Mouse (Mus musculus) duodenum, adult 2 months (tissue): Measurements from ENCODE around the gene Pick1. TPM values are rescaled to one million over a fixed set of nuclear protein-coding genes. Genes with fewer than 3 reads are reported as not detected.

Experiments
- polyA plus RNA-seq: library from polyadenylated mRNA; depleted of rRNA; stranded (reverse); fragments of >200 nt; gene quantifications from 2 replicates; pipeline ENCODE4 v1.2.3, GENCODE M21; 2012; ENCODE audit warnings: low replicate concordance; rRNA removed

Gene Pick1
- 26.4 and 32.8 TPM in 2 replicates for polyA plus RNA-seq

GRCm38 (mm10) chr15:79229058-79229821 is at the start of gene Pick1, which contains the start of gene Gm49486:
TSS of gene Pick1 (plus strand) at chr15:79229173.
TSS of gene Gm49486 (plus strand) at chr15:79229391.

GRCm38 (mm10) chr15:79254661-79255060 is 25.7 kb downstream of the Pick1 start, which contains the start of gene Slc16a8:
TSS of gene Slc16a8 (minus strand) at chr15:79254761.

GRCm38 (mm10) chr15:79285399-79285798 is 56.4 kb downstream of the Pick1 start, which contains the start of gene Baiap2l2:
TSS of gene Baiap2l2 (minus strand) at chr15:79285537.

Other genes starting within 250 kb of the Pick1 start
- gene H1f0, start 200.7 kb upstream of the Pick1 start, polyA plus RNA-seq = 146 and 201 TPM in 2 replicates
- gene Galr3, start 187.3 kb upstream of the Pick1 start, polyA plus RNA-seq = 8.1 and 19.3 TPM in 2 replicates
- 138 and 175 TPM in 2 replicates for gene Ankrd54, start 166.3 kb upstream of the Pick1 start, polyA plus RNA-seq
- gene Eif3l, start 154.0 kb upstream of the Pick1 start, polyA plus RNA-seq = 66.9 and 77.4 TPM in 2 replicates
- gene Micall1, start 120.3 kb upstream of the Pick1 start, polyA plus RNA-seq = 19.0 and 20.5 TPM in 2 replicates
- 39.5 and 50.7 TPM in 2 replicates for gene Polr2f, start 88.2 kb upstream of the Pick1 start, polyA plus RNA-seq
- 0.91 and 1.4 TPM in 2 replicates for gene 1700088E04Rik, start 87.9 kb upstream of the Pick1 start, polyA plus RNA-seq
- gene Sox10, start 63.9 kb upstream of the Pick1 start, polyA plus RNA-seq = 2.8 and 3.6 TPM in 2 replicates
- gene Gm49486, start 218 bp downstream of the Pick1 start, polyA plus RNA-seq = 0.09 TPM in 1 of 2 replicates, not detected in the other
- gene Slc16a8, start 25.6 kb downstream of the Pick1 start, polyA plus RNA-seq = 0.78 and 2.5 TPM in 2 replicates
- 360 and 593 TPM in 2 replicates for gene Baiap2l2, start 56.4 kb downstream of the Pick1 start, polyA plus RNA-seq
- gene Pla2g6, start 99.2 kb downstream of the Pick1 start, polyA plus RNA-seq = 40.2 and 50.6 TPM in 2 replicates
- 5.3 and 21.1 TPM in 2 replicates for gene Maff, start 117.4 kb downstream of the Pick1 start, polyA plus RNA-seq
- 97.5 and 100 TPM in 2 replicates for gene Tmem184b, start 174.4 kb downstream of the Pick1 start, polyA plus RNA-seq
- gene Csnk1e, start 226.4 kb downstream of the Pick1 start, polyA plus RNA-seq = 14.1 and 18.0 TPM in 2 replicates